Mouse (Mus musculus) hindlimb bud, embryonic 11.5 days (tissue): ENCODE data around the gene Notch3.
"Not testable (repeated sequence)": the region's sequence is repeated elsewhere in the genome, so short reads cannot be mapped to it uniquely, and the experiment has no call there.

Experiments used
- DNase-seq: peaks from one replicate; pipeline ENCODE4 v3.0.0-alpha.2; 2012; ENCODE audit warnings: low read depth, low spot score; ENCODE audit errors: extremely low spot score

Gene Notch3

DNA sequence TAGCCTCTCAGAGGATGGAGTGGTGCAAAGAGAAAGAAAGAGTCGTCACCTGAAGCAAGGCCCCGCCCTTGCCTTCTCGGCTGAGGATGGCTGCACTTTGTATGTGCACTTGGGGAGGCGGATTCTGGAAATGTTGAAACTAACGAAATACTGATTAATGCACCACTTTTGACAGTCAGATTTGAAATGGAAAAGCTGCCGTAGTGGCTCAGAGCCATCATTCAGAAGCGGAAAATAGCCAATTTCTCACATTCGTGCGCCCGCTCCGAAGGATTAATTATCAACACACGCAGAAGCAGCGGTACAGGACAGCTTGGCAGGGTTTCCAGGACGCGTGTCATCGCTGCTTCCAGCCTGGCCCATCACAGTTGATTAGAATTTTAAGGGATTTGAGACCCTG, 47.5 kb downstream of the Notch3 start:
- DNase-seq: no peak

DNA sequence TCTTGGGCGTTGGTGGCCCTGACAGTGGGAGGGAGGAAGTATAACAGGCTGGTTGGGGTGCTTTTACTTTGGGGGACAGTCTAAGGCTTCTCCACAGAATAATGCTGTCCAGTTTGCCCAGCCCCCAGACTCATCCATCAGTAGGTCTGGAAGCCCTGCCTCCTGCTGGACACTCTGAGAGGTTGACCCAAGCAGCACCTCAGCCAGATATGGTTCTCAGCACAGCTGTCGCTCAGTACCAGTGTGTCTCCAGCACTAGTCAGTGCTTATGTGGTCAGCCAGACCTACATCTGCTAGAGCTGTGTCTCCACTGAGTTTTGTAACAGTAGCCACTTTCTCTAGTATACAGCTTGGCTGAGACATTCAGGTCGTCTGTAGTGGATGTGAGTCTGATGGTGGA, 48.2 kb downstream of the Notch3 start:
- no peak for DNase-seq

DNA sequence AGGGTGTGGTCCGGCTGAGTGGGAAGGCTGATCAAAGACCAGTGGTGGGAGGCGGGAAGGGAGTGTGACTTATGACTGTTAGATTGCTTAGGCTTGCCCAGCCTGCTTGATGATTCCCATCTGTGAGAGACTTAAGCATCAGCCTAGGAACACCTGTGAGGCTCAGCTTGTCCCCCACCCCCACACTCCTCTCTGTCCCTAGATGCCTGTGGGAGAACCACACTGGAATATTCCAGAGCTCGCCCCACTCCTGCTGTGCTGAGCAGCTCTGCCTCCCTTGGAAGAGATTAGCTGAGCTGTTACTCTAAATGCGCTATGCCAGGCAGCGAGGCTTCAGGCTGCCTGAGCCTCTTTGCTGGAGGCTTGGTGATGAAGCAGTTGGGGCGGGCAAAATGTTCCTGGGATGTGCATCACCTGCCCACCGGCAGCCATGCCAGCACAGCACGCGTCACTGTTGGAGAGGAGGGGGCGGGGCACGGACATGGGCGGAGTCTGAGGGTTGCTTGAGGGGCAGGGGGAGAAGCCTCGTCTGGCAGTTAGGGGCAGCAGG, 48.7 kb downstream of the Notch3 start:
- not testable (repeated sequence) for DNase-seq

DNA sequence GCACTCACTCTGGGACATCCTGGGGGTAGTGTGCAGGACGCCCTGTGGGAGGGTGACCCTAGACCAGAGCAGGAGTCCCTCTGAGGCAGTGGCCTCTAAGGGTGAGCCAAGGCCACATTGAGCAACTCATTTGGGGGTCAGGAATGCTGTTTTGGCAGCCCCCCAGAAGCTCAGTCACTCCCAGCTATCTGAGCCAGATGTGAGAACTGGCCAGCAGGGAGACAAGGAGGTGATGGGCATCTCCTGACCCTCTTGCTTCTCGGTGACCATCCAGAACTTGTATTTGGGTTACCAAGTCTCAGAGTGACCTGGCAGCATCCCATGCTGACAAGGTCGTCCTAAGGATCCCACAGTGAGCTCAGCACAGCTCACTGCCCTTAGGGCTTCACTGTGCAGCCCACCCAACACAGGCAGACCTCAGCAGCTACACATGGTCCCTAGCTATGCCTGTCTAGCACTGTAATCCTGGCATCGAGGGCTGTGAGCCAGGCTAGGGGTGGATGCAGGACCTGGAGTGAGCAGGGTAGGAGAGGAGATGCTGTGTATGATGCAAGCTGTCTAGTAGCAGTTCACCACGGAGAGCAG, 49.3 kb downstream of the Notch3 start:
- DNase-seq: no peak

DNA sequence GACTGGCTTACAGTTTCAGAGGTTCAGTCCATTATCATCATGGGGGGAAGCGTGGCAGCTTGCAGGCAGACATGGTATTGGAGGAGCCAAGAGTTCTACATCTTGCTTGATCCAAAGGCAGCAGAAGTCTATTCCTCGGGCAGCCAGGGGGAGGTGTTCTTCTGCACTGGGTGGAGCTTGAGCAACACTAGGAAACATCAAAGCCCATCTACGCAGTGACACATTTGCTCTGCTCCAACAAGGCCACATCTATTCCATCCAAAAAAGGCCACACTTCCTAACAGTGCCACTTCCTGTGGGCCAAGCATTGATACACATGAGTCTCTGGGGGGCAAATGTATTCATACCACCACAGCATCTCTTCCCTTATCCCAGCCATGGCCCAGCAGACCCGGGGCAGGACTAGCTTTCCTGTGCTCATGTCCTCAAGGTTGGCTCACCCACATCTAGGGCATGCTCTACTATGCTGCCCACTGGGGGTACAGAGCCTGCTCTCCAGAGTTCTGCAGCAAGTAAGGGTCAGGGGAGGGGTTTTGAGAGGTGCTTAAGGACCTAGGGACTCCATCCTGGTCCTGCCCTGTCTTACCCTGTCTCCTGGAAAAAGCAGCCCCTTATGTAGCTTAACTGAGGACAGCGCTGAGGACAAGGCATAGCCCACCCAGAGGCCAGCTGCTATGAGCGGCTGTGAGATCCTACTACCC, 49.9 kb downstream of the Notch3 start:
- no peak for DNase-seq

DNA sequence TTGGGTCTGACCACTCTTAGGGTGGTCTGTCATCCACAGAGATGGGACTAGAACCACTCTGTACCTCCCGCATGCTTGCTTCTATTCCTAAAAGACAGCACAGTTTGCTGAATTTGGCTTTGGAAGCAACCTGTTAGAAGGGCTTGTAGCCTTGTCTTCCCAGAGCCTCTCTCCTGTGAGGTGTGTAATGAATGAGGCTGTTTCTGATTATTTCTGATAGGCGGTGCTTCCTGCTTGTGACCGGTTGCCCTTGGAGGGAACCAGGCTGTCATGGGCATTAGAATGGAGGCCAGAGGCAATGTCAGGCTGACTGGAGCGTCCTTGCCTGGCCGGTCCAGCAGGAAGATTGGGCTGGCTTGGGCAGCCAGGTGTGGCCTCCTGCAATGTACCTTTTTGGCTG, 52.2 kb downstream of the Notch3 start:
- DNase-seq: not testable (repeated sequence)

DNA sequence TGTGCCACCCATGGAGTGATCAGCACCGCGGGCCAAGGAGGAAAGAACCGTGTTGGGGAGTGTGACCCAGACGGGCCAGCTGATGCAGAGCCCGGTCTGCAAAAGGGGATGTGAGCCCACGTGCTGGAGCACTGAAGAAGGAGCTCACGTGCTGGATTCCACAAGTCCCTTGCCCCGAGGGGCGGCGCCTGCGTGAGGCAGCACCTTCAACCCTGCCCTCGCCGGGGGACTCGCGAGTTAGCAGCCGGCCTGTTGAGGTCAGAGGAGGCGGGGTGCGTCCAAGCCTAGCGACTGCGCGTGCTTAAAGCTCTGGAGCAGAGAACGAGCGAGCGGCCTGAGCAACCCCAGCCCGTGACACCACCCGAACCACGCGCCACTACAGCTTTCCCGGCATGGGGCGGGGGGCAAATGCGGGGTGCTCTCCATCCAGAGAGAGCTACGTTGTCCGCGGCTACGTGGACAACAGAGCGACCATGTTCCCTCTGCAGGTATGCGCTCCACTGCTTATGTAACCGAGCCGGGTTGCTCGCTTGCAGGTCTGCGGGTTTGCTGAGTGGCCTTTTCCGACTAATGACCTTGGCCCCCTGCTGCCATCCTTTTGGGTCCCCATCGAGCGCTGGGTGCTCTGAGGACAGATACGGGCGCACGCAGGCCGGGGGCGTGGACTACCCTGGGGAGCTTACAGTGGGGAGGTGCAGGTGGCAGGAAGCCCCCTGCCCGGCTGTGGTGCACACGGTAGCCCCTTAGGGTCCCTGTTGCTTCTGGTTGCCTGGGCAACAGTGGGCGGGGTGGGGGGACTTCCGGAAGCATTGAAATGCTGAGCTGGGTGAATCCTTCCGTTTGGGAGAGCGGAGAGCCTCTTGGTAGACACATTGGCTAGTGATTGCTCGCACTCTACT, 52.9 kb downstream of the Notch3 start:
- DNase-seq: no peak

DNA sequence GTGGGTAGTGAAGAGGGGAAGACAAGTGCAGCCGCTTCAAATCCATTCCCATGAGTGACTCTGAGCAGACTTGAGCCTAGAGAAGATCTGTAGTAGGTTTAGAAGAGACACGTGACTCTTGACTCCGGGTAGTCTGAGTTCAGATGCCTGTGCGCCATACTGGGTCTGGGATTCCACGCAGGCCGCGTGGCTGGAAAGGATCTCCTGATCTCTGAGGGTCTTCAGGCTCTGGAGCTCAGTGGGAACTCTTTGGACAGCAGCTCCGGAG, 53.5 kb downstream of the Notch3 start:
- DNase-seq: no peak

DNA sequence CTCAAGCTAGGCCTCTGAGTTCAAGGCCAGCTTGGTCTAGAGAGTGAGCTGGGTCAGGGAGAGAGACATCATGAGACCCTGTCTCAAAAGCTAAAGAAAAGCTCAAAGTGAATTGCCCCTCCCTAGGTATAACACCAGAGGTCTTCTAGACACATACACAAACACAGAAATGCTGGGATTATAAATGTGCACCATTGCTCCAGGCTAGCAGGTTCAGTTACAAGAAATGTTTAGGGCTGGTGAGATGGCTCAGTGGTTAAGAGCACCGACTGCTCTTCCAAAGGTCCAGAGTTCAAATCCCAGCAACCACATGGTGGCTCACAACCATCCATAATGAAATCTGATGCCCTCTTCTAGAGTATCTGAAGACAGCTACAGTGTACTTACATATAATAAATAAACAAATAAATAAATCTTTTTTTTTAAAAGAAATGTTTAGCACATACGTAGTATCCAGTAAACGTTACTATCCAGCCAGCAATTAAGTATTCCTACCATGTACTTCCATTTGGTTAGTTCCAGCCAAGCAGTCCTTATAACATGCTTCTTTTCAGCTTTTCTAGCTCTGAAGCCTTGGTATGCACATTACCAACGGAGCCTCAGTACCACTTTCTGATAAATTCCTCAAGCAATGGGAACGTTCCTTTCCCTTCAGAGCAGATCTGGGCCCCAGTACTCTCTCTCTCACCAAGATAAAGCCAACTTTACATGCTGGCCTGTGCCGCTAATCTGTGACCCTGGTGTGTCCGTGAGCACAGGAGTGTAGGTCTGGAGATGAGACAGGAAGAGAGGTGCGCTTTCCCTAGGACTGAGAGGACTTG, 54.0 kb downstream of the Notch3 start:
- DNase-seq: no peak

DNA sequence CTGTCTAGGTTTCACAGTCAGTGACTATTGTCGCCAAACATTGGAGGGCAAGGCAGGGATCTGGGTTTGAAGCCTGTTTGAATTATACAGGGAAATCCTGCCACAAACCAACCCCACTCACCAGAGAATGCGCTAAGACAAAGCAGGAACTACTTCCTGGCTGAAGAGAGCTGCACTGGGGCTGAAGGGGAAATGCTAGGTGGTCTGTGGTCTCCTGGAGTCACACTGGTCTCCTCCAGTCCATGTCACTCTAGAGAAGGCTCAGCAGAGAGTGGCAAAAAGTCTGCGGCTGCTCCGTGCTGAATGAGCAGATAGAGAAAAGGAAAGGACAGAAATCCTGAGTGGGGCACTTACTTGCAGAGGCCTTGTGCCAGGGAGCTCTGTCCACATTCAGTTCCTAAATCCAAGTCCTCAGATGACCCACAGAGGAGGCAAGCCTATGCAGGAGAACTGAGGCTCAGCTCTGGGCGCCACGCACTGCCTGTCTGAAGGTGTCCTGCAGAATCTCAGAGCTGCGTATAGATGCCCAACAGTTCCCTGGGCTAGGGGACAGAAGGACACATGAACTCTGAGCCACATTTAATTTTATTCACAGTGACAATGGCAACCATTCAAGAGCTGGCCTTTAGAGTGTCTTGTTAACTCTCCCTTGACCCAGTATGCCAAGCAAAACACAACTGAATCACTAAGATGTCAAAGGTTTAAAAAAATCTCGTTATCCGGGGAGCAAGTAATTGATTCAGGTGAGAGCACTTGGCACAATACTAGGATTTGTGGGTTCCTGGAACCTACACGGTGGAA, 55.5 kb downstream of the Notch3 start:
- no peak for DNase-seq

DNA sequence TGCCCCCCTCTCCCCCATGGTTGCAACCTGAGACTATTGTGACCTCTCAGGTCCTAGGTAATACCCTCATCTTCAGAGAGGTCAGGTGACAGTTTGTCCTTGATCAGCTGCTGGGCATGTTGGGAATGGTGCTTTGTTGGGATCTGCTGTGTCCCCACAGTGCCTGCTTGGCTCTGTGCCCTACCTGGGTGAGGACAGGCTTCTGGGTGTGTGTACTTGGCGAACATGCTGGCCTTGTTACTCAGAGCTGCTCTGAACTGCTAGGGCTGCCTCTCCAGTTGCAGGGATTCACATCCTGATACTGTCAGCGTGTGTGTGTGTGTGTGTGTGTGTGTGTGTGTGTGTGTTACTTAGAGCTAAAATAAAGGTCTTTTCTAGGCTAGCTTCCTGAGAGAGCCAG, 56.2 kb downstream of the Notch3 start:
- no peak for DNase-seq

DNA sequence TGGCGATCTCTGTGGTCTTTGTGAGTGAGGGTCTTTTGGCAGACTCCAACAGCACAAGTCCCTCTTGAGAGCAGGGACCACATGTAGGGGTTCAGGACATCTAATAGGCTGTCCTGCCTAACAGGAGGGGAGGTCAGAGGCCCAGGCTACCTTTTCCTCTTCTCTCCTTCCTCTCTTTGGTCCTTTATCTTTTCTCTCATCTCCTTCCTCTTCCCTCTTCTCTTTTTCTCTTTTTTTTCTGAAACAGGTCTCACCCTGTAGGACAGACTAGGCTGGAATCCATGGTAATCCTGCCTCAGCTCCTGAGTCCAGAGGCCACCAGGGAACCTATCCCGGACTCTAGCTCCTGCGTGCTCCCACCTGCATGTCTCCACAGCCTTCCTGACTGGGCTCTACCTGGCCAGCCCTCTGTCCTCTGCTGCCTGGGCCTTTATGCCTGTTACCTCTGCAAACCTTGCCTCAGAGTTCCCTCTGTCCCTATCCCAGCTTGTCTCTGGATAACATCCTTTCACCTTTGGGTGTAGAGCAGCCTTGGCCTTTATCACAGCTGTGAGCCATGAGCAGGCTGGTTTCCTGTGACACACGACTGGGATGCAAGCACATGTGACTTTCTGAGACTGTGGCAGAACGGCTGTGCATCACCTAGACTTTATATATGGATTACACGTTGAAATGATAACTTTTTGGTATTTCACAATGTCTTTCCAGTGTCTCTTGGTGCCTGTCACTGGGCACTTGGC, 57.3 kb downstream of the Notch3 start:
- no peak for DNase-seq

DNA sequence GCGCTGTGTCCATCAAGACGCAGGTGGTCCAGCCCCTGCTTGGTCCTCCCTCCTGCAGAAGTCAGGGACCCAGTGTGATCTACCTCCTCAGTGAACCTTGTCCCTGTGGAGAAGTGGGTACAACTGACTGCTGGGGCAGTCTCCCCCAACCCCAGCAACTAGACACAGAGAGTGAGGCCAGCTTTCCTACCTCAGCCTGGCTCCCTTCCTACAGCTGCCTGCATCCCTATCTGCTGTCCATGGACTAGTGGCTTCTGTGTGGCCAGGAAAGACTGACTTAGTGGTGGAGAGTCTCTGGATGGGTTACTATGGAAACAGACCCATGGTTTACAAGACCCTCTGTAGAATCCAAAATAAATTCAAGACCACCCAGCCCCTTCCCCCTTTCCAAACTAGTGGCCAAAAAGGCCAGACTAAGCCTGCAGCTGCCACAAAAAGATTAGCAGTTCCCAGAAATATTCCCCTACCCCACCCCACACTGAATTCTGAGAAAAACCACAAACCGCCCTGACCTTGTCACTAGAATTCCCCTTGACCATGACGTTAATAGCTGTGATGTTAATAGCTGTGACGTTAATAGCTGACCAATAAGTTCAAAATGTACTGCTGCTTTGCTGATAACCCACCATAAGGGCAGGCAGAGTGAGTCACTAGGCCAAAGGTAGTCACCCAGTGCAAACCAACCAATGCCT, 58.2 kb downstream of the Notch3 start:
- DNase-seq: not testable (repeated sequence)

DNA sequence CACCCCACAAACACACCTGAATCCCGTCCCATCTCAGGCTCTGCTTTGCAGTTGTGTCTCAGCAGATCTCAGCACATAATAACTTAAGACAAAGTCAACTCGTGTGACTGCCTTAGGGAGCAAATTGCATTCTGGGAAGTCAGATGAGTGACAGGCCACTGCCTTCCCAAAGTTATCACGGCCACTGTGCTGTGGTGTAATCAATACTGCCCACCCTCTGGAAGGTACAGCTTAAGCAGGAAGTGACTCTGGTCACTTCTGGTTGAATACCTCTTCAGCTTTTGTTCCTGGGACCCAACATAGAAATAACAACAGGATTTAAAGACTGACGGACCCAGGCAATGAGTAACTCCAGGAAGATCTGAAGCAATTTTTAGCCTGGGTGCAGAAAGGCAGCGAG, 58.8 kb downstream of the Notch3 start:
- DNase-seq: no peak

DNA sequence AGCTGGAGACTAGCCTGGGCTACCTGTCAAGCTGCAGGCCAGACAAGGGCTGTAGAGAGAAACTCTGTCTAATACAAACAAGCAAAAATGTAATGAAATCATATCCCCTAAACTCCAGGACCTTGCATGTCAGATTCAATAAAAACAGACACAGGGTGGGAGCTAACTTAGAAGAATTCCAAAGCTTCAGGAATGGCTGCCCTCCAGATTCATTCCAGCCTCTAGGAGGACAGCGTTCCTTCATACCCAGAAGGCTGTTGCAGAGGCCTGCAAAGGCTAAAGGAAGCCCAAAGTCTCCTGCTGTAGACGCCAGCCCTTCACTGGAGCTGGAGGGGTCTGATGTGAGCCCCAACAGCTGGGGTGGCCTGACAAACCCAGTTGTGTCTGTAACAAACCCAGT, 60.3 kb downstream of the Notch3 start:
- DNase-seq: no peak

DNA sequence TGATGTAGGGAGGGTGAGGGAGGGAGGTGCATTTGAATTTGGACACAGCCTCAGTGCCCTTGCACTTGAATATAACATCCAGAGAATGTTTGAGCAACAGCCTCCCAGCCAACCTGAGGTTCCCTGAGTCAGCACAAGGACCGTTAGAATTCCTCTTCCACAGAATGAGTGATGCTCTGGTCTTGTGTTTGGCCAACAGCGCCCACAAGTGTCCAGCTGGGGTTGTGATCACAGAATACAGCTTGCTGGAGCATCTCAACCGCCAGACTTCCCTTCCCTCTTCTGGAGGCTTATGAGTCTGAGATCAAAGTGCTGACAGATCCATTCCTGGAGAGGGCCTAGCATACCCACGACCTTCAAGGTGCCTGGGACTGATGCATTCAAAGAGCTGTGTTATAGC, 63.6 kb downstream of the Notch3 start:
- no peak for DNase-seq

DNA sequence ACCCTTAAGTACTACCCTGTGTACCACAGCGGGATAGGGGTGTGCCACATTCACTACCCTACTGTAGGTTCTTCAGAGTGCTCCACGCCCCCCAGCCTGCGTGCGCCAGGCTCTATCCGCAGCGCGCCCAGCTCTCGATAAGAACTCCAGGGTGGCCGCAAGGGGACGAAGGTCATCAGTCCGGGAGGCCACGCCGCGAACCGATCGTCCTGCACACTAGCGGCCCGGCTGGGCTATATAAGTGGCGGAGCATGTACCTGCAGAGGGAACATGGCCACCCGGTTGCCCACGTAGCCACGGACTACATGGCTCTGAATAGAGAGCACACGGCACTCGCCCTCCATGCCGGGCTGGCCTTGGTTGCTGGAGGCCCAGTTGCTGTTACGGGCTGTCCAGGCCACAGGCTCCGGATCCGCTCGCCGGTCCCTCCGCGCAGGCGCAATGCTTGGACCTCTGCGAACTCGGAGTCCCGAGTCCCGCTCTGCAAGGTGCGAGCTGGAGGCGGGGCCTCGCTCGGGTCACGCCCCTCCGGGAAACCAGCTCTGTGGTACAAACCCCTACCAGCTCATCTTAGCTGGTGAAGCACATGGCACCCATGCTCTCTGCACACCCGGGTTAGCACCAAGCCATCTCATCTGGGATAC, 66.6 kb downstream of the Notch3 start:
- no peak for DNase-seq

DNA sequence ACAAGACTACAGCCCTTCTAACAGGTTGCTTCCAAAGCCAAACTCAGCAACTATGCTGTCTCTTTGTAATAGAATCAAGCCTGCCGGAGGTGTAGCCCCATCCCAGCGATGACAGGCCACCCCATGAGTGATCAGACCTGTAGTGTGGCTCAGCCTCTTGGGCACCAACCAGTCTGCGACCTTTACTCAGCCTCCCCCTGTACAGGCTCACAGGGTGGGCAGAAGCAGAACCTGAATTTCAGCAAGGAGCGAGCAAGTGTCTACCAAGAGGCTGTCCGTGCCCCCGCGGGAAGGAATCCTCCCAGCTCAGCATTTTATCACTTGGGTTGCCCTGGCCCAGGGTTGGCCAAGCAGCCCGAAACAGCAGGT, 67.1 kb downstream of the Notch3 start:
- no peak for DNase-seq

DNA sequence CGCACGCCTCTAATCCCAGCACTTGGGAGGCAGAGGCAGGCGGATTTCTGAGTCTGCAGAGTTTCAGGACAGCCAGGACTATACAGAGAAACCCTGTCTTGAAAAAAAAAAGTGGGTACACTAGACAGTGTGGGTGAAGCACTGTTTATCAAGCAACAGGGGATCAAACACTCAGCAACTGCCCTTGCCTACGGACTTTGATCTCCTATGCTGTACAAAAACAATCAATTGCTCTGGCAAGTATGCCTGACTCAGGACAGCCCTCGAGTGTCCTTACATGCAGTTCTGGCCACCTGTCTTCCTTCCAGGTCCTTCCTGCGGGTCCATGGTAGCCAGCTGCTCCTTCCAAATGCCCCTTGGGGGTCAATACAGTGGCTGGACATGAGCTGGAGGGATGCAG, 67.7 kb downstream of the Notch3 start:
- DNase-seq: not testable (repeated sequence)
